Mouse (Mus musculus) lung, embryonic 14.5 days (tissue): ENCODE measurements around the gene Foxf1. TPM values are rescaled to one million over a fixed set of nuclear protein-coding genes. Genes with fewer than 3 reads are reported as not detected.
A peak's percentile ranks its signal among the peaks of the same experiment; 100 is the strongest.

Experiments
- ATAC-seq: fragments of 200-750 bp; cut with Nextera tagmentation; 2 replicates; pipeline ENCODE4 v1.8.0; 2017; ENCODE audit warnings: mild to moderate bottlenecking, moderate TSS enrichment, moderate library complexity; ENCODE audit not compliant: insufficient read depth
- DNase-seq: peaks from one replicate; pipeline ENCODE4 v3.0.0-alpha.2; 2015
- H3K27ac ChIP-seq: fragments of 300-500 bp; sonication (generic); 2 replicates; pipeline ENCODE4 v1.5.1; 2014; ENCODE audit warnings: low read depth, mild to moderate bottlenecking, moderate library complexity
- H3K27me3 ChIP-seq: fragments of 300-500 bp; sonication (generic); 2 replicates; pipeline ENCODE4 v1.6.1; 2014; ENCODE audit warnings: low read length, control low read depth; ENCODE audit not compliant: insufficient read depth
- H3K36me3 ChIP-seq: fragments of 300-500 bp; sonication (generic); 2 replicates; pipeline ENCODE4 v1.6.1; 2014; ENCODE audit warnings: control low read depth; ENCODE audit not compliant: insufficient read depth
- H3K4me1 ChIP-seq: fragments of 300-500 bp; sonication (generic); 2 replicates; pipeline ENCODE4 v1.6.1; 2014; ENCODE audit warnings: antibody characterized with exemption, control low read depth; ENCODE audit not compliant: insufficient read depth
- H3K4me2 ChIP-seq: fragments of 300-500 bp; sonication (generic); 2 replicates; pipeline ENCODE4 v1.6.1; 2014; ENCODE audit warnings: mild to moderate bottlenecking
- H3K4me3 ChIP-seq: fragments of 300-500 bp; sonication (generic); 2 replicates; pipeline ENCODE4 v1.5.1; 2014; ENCODE audit warnings: low read depth, low read length
- H3K9ac ChIP-seq: fragments of 300-500 bp; sonication (generic); 2 replicates; pipeline ENCODE4 v1.6.1; 2014
- H3K9me3 ChIP-seq: fragments of 300-500 bp; sonication (generic); 2 replicates; pipeline ENCODE4 v1.6.1; 2016; ENCODE audit warnings: low read depth, low read length, control low read depth
- CTCF ChIP-seq: IDR thresholded peaks from 2 replicates; pipeline ENCODE4 v1.5.1; 2016; ENCODE audit warnings: antibody characterized with exemption, low read depth
- whole genome bisulfite sequencing: fragments of 180-500 bp; shearing (Covaris S2); extraction: QIAGEN DNeasy Blood & Tissue Kit; methylation state at CpG from one replicate; pipeline ENCODE4 v1.1.7; 2014; 5-methylcytosine and 5-hydroxymethylcytosine counted together
- polyA plus RNA-seq: library from polyadenylated mRNA; unstranded; fragments of >200 nt; fragmentation: Nextera tagmentation; extraction: Ambion mirVana; gene quantifications from 2 replicates; pipeline ENCODE4 v1.2.1, GENCODE M21; 2014

The Foxf1 gene
- polyA plus RNA-seq, 1 experiment from 2014 or later: 180 TPM

GRCm38 (mm10) chr8:121075936-121076335 lies 8.2 kb upstream of the Foxf1 start:
- Histone ChIP-seq H3K9ac (peak overlapping the region; percentile 28; the same call in 1 of the 2 replicates), H3K36me3 (peaks cover 24% of the 10 kb centered on the region), H3K27me3 (peaks cover 74% of the 10 kb centered on the region), H3K4me1 (peaks cover 3% of the 10 kb centered on the region; the same call in 1 of the 2 replicates), H3K4me3 (peak overlapping the region; percentile 29), H3K27ac (peak overlapping the region; percentile 68; the same call in 1 of the 2 replicates), H3K9me3 (no peaks in the 10 kb centered on the region), H3K4me2 (peak overlapping the region; percentile 69)
- 32% methylated on average over 13 of the region's 13 CpGs for WGBS
- no peak for DNase-seq
- no peak for TF ChIP-seq CTCF
- ATAC-seq: no peak

GRCm38 (mm10) chr8:121076555-121076954 lies 7.6 kb upstream of the Foxf1 start:
- Histone ChIP-seq H3K27ac (no peak overlapping the region), H3K9me3 (no peaks in the 10 kb centered on the region), H3K4me2 (peak overlapping the region; percentile 69), H3K9ac (0 out of 2 replicates have a peak overlapping the region, but pooled peaks have one; percentile 0), H3K27me3 (peaks cover 77% of the 10 kb centered on the region), H3K36me3 (peaks cover 24% of the 10 kb centered on the region), H3K4me1 (peaks cover 3% of the 10 kb centered on the region; the same call in 1 of the 2 replicates), H3K4me3 (peak overlapping the region; percentile 8; the same call in 1 of the 2 replicates)
- TF ChIP-seq CTCF: no peak
- WGBS: 38% methylated on average over 7 of the region's 7 CpGs
- DNase-seq (no peak), ATAC-seq (no peak)

GRCm38 (mm10) chr8:121078721-121079120 lies 5.5 kb upstream of the Foxf1 start:
- WGBS: 25% methylated on average over 14 of the region's 14 CpGs
- Histone ChIP-seq H3K4me1 (peaks cover 3% of the 10 kb centered on the region; the same call in 1 of the 2 replicates), H3K27ac (peak overlapping the region; percentile 20; the same call in 1 of the 2 replicates), H3K27me3 (peaks cover 80% of the 10 kb centered on the region), H3K9ac (peak overlapping the region; percentile 87; the same call in 1 of the 2 replicates), H3K4me2 (peak overlapping the region; percentile 84), H3K4me3 (peak overlapping the region; percentile 27), H3K9me3 (no peaks in the 10 kb centered on the region), H3K36me3 (peaks cover 18% of the 10 kb centered on the region)
- no peak for DNase-seq
- TF ChIP-seq CTCF: no peak
- ATAC-seq: no peak

- H3K27me3 ChIP-seq: peaks cover 80% of the 10 kb centered on the region
- WGBS: 18% methylated on average over 7 of the region's 7 CpGs
- no peak for ATAC-seq
- H3K4me1 ChIP-seq: peaks cover 3% of the 10 kb centered on the region; the same call in 1 of the 2 replicates
- peak; percentile 71 for DNase-seq
- peak overlapping the region; percentile 84 for H3K4me2 ChIP-seq
- TF ChIP-seq CTCF: no peak
- peak overlapping the region; percentile 76 for H3K4me3 ChIP-seq
- peaks cover 18% of the 10 kb centered on the region for H3K36me3 ChIP-seq
- H3K9me3 ChIP-seq: no peaks in the 10 kb centered on the region
- peak overlapping the region; percentile 87 for H3K9ac ChIP-seq
- H3K27ac ChIP-seq: no peak overlapping the region; the same call in 1 of the 2 replicates
These were observed 5.0 kb upstream of the Foxf1 start for GRCm38 (mm10) chr8:121079201-121079600.

DNA sequence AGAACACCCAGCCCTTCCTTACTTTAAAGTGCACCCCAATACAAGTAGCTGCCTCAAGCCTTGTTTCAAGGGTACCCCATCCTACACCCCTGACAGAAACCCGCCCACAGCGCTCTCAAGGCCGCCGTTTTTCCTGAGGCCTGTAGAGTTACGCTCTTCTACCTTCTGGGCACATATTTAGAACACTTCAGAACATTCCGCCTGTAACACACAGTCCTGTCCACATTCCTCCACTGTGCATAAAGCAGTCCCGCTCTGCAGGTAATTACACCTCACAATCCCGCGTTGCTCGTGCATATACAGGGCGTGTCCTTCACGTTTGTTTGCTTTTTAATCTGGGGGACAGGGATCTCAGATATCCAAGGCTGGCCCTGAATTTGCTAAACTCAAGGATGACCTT lies 4.2 kb upstream of the Foxf1 start:
- DNase-seq (peak; percentile 26), ATAC-seq (no peak)
- WGBS: 24% methylated on average over 12 of the region's 12 CpGs
- no peak for TF ChIP-seq CTCF
- Histone ChIP-seq H3K9me3 (no peaks in the 10 kb centered on the region), H3K4me3 (peak overlapping the region; percentile 76), H3K27ac (no peak overlapping the region), H3K4me2 (peak overlapping the region; percentile 84), H3K36me3 (peaks cover 19% of the 10 kb centered on the region), H3K9ac (peak overlapping the region; percentile 87), H3K27me3 (peaks cover 80% of the 10 kb centered on the region), H3K4me1 (peaks cover 3% of the 10 kb centered on the region; the same call in 1 of the 2 replicates)

GRCm38 (mm10) chr8:121080361-121081090 lies 3.7 kb upstream of the Foxf1 start:
- no peak for TF ChIP-seq CTCF
- Histone ChIP-seq H3K4me3 (peak overlapping the region; percentile 76), H3K9ac (peak overlapping the region; percentile 87), H3K27ac (peak overlapping the region; percentile 99), H3K27me3 (peaks cover 81% of the 10 kb centered on the region), H3K36me3 (peaks cover 24% of the 10 kb centered on the region), H3K4me2 (peak overlapping the region; percentile 84), H3K4me1 (peaks cover 3% of the 10 kb centered on the region; the same call in 1 of the 2 replicates), H3K9me3 (no peaks in the 10 kb centered on the region)
- DNase-seq: peak; percentile 59
- WGBS: 2% methylated on average over 49 of the region's 49 CpGs
- no peak for ATAC-seq

DNA sequence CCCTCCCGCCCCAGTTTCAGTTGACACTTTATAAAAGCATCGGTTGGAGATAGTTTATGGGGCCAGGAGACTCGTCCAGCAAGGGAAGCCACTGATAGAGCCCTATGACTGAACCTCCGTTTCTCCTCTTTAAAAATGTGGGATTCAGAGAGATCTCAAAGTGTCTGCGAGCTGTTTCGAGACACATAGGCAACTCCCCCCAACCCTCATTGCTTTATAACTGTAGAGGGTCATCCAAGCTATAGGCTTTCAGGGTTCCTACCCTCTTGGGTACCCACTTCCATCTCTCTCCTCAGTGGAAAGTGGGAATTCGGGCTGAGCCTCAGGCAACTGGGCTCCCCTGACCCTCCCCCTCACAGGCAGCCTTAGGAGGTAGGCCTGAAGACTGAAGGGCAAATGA lies 2.8 kb upstream of the Foxf1 start:
- ATAC-seq: no peak
- Histone ChIP-seq H3K4me1 (no peaks in the 10 kb centered on the region), H3K36me3 (peaks cover 27% of the 10 kb centered on the region), H3K4me3 (peak overlapping the region; percentile 76), H3K9ac (peak overlapping the region; percentile 87), H3K9me3 (no peaks in the 10 kb centered on the region), H3K27ac (peak overlapping the region; percentile 99), H3K27me3 (peaks cover 82% of the 10 kb centered on the region), H3K4me2 (peak overlapping the region; percentile 84)
- 3% methylated on average over 7 of the region's 7 CpGs for WGBS
- TF ChIP-seq CTCF: no peak
- no peak for DNase-seq
